Mouse (Mus musculus): ENCODE results near the gene B3gnt3. TPM values are rescaled to one million over a fixed set of nuclear protein-coding genes. Genes with fewer than 3 reads are reported as not detected.

Gene B3gnt3
- polyA plus RNA-seq, 1 experiment from 2014 or later, result 0.58 TPM

Other genes with a start within 250 kb of the B3gnt3 start
- gene Abhd8, start 238.1 kb downstream of the B3gnt3 start, polyA plus RNA-seq (2015; fragmentation: Nextera tagmentation; extraction: Ambion mirVana), result 113 and 127 TPM in 2 replicates
- gene Mrpl34, start 236.8 kb downstream of the B3gnt3 start, polyA plus RNA-seq (2015; fragmentation: Nextera tagmentation; extraction: Ambion mirVana), result 173 and 178 TPM in 2 replicates
- gene Dda1, start 232.6 kb downstream of the B3gnt3 start, polyA plus RNA-seq (2015; fragmentation: Nextera tagmentation; extraction: Ambion mirVana), result 218 and 236 TPM in 2 replicates
- gene Ano8, start 215.8 kb downstream of the B3gnt3 start, polyA plus RNA-seq (2015; fragmentation: Nextera tagmentation; extraction: Ambion mirVana), result 4.1 and 4.4 TPM in 2 replicates
- 12.1 and 12.6 TPM in 2 replicates for gene Gtpbp3, start 213.7 kb downstream of the B3gnt3 start, polyA plus RNA-seq (2015; fragmentation: Nextera tagmentation; extraction: Ambion mirVana)
- 3.5 and 4.4 TPM in 2 replicates for gene Plvap, start 190.0 kb downstream of the B3gnt3 start, polyA plus RNA-seq (2015; fragmentation: Nextera tagmentation; extraction: Ambion mirVana)
- gene Ccdc194, start 176.1 kb downstream of the B3gnt3 start, polyA plus RNA-seq (2015; fragmentation: Nextera tagmentation; extraction: Ambion mirVana), result 0.26 TPM in 1 of 2 replicates, not detected in the other
- 4.7 and 7.5 TPM in 2 replicates for gene Bst2, start 164.3 kb downstream of the B3gnt3 start, polyA plus RNA-seq (2015; fragmentation: Nextera tagmentation; extraction: Ambion mirVana)
- gene Mvb12a, start 158.9 kb downstream of the B3gnt3 start, polyA plus RNA-seq (2015; fragmentation: Nextera tagmentation; extraction: Ambion mirVana), result 52.8 and 65.3 TPM in 2 replicates
- gene Tmem221, start 142.9 kb downstream of the B3gnt3 start, polyA plus RNA-seq (2015; fragmentation: Nextera tagmentation; extraction: Ambion mirVana), result 0.15 and 0.16 TPM in 2 replicates
- gene Nxnl1, start 135.2 kb downstream of the B3gnt3 start, polyA plus RNA-seq (2015; fragmentation: Nextera tagmentation; extraction: Ambion mirVana), result not detected in 2 replicates
- 74.6 and 75.9 TPM in 2 replicates for gene Slc27a1, start 132.9 kb downstream of the B3gnt3 start, polyA plus RNA-seq (2015; fragmentation: Nextera tagmentation; extraction: Ambion mirVana)
- 167 and 189 TPM in 2 replicates for gene Pgls, start 109.6 kb downstream of the B3gnt3 start, polyA plus RNA-seq (2015; fragmentation: Nextera tagmentation; extraction: Ambion mirVana)
- gene Fam129c, start 104.1 kb downstream of the B3gnt3 start, polyA plus RNA-seq (2015; fragmentation: Nextera tagmentation; extraction: Ambion mirVana), result 6.2 and 8.4 TPM in 2 replicates
- gene Colgalt1, start 90.8 kb downstream of the B3gnt3 start, polyA plus RNA-seq (2015; fragmentation: Nextera tagmentation; extraction: Ambion mirVana), result 60.4 and 63.6 TPM in 2 replicates
- gene Unc13a, start 30.0 kb downstream of the B3gnt3 start, polyA plus RNA-seq (2015; fragmentation: Nextera tagmentation; extraction: Ambion mirVana), result 23.1 and 33.6 TPM in 2 replicates
- gene Jak3, start 25.5 kb downstream of the B3gnt3 start, polyA plus RNA-seq (2015; fragmentation: Nextera tagmentation; extraction: Ambion mirVana), result 3.4 and 4.1 TPM in 2 replicates
- gene Insl3, start 12.6 kb downstream of the B3gnt3 start, polyA plus RNA-seq (2015; fragmentation: Nextera tagmentation; extraction: Ambion mirVana), result not detected in 2 replicates
- gene Fcho1, start 23.9 kb upstream of the B3gnt3 start, polyA plus RNA-seq (2015; fragmentation: Nextera tagmentation; extraction: Ambion mirVana), result 72.4 and 100 TPM in 2 replicates
- 8.7 and 8.9 TPM in 2 replicates for gene Zfp709, start 180.2 kb upstream of the B3gnt3 start, polyA plus RNA-seq (2015; fragmentation: Nextera tagmentation; extraction: Ambion mirVana)
- 21.2 and 22.9 TPM in 2 replicates for gene Zfp882, start 206.8 kb upstream of the B3gnt3 start, polyA plus RNA-seq (2015; fragmentation: Nextera tagmentation; extraction: Ambion mirVana)
- gene Zfp617, start 206.8 kb upstream of the B3gnt3 start, polyA plus RNA-seq (2015; fragmentation: Nextera tagmentation; extraction: Ambion mirVana), result 31.8 and 33.5 TPM in 2 replicates
- 22.6 and 23.9 TPM in 2 replicates for gene Zfp961, start 249.2 kb upstream of the B3gnt3 start, polyA plus RNA-seq (2015; fragmentation: Nextera tagmentation; extraction: Ambion mirVana)